Mouse (Mus musculus) CD4-positive helper T cell, adult 2 months (primary cell): ENCODE measurements around the gene Usp21.
"Not testable (repeated sequence)": the region's sequence is repeated elsewhere in the genome, so short reads cannot be mapped to it uniquely, and the experiment has no call there.

Experiments
- DNase-seq: peaks from one replicate; pipeline ENCODE4 v3.0.0-alpha.2; 2012; ENCODE audit warnings: low read depth, missing footprints, low spot score

Gene Usp21

DNA sequence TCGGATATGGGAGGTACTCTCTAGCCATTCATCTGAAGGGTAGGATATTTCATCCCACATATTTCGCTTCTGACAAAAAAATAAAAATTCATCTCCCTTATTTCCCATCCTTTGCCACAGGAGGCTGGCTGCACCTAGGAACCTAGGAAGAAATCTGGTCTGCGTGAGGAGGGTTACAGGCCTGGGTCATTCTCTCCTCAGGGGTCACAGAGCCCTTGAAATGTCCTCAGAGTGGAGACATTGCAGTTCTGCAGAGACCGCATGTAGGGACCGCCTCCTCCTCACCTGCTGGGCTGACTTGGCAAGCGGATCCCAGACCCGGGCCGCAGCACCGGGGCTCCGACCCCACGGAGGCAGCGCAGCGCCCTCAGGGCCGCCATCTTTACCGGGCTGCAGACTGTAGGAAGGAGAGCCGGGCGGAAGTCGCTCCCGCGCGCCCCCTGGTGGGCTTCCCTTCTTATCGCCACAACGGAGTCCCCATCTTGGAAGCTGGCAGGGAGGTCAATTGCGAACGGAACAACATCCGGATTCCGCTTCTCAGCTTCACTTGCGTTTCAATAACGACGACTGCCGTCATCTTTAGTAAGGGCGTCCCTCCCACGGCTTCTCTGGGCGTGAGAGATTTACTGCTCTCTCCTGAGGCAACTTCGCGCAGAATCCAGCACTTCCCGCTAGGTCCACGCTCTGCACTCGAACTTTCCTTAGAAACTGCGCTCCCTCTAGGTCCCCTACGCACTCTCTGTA lies 40.9 kb downstream of the Usp21 start:
- peak; percentile 98 for DNase-seq

DNA sequence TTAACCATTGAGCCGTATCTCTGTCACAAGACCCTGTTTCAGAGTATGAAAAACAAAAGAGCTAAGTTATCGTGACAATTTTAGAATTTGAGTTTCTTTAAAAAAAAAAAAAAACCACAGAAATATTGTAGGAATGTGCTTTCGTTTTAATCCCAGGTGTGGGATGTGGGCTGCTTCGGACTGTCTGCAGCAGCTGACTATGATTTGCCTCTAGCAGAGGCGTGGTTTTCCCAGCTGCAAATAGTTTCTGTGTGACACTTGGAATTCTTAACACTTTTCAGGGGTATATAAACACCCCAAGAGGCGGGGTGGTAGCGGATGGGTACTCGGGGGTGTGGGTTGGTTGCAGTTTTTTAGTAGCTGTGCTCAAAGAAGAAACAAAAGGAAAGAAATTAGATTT lies 42.4 kb downstream of the Usp21 start:
- DNase-seq = no peak

DNA sequence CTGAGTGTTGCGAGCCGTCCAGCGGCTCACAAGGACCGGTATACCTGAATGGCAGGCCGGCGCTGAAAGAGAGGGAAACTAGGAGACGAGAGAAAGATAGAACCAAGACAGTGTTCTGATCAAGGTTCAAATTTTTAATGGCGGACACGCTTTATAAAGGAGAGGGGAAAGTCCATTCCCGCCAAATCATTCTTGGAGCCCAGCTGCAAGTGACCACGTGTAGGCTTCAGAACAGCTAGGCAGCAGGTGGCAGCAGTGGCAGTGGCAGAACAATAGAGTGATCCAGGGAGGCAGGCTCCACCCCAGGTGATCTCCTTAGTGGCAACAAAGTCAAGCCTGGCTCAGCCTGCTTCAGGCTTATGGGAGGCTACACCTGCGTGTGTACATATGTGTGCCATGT lies 45.8 kb downstream of the Usp21 start:
- DNase-seq = not testable (repeated sequence)

DNA sequence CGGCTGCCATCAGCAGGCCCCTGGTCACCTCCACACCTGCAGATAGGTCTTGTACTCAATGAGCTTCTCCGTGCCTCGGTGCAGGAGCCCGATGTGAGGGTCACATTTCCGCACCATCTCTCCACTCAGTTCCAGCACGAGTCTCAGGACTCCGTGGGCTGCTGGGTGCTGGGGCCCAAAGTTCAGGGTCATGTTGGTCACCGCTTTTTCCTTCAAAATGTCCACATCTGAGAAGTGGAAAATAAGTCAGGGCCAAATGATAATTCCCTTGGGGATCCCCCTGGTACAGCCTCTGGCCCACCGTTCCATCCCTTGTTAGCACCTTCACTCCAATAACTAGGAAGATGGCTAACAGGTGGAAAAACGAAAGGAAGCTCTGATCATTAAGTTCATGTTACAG lies 46.9 kb downstream of the Usp21 start:
- DNase-seq = no peak

DNA sequence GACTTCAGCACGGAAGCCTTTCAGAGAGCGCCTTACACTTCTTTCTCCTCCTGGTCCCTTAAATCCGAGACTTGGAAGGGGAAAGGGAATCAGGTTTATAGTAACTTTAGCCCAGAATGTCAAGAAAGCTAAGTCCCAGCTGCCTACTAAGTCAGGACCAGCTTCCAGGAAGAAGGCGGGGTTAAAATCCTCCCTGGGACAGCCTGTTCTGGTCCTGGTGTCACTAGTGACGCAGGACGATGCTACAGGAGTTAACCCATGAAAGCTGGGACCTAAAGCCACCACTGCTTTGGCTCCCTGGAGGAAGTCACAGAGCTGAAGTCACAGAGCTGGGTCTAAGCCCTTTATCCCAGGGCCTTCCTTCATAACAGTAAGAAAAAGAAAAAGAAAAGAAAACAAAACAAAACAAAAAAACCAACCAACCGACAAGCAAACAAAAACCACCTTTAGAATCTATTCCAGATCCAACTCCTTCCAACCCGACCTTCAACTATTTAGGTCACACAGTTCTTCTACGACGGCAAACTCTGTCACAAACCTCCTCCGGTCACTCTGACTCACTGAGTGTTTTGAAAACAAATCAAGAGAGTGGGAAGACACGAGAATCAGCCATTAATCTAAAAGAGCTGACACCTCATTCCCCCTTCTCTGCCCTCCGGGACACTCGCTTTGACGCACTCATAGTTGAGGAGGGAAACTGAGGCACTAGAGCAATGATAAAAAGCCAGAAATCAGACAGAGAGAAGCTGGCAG lies 47.6 kb downstream of the Usp21 start:
- DNase-seq = no peak

DNA sequence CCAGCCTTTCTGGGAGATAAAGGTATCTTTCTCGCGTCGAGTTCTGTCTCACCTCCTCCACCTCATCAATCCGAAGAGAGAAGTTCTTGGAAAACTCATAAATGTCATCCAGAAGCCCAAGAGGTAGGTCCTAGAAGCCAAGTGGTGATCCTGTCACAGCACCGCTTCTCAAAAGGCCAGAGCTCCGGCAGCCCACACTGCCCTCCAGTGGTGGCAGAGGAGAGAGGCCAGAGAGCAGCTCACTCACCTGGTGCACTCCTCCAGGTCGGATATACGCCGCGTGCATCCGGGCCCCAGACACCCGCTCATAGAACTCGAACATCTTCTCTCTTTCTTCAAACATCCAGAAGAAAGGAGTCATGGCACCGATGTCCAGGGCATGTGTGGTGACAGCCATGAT lies 49.3 kb downstream of the Usp21 start:
- DNase-seq = peak; percentile 61

DNA sequence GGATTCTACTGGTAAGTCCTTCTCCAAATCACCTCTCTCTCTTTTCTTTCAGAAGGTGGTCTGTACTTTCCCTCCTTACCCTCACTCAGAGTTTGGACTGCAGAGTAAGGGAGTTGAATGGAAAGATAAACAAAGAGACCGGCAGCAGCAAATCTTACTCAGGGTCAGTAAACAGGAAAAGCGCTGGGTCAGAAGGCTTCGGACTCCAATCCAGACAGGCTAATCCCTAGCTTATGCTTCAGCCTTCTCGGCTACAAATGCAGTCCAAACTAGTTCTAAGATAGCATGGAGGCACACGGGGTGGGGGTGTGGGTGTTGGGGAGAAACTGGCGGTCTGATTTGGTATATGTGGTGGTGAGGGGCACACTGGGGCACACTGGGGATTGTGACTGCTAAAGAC lies 50.4 kb downstream of the Usp21 start:
- no peak for DNase-seq

DNA sequence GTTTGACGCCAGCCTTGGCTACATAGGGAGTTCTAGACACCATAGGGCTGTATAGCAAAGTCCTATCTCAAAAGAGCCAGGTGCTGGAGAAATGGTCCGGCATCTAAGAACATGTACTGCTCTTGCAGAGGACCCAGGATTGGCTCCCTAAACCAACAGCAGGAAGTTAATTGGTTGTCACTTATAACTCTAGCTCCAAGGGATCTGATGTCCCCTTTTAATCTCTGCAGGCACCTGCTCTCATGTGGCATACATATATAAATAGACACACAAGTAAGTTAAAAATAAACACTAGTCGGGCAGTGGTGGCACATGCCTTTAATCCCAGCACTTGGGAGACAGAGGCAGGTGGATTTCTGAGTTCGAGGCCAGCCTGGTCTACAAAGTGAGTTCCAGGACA lies 52.0 kb downstream of the Usp21 start:
- DNase-seq = no peak

DNA sequence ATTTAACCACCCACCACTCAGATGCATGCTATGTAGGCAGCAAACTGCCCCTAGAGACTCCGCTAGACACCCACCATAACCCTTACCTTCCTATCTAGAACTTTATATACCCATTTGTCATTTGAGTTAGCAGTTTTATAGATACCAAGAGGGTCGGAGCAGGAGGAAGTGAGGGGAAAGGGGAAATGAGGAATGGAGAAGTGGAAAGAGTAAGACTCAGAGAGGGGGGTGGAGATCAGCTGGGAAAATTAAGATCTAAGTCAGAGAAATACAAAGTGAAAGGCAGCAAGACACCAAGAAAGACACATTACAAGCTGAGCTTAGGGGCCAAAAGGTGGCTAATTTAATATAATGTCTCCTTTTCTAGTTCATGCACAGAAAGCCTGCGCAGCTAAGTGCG lies 53.3 kb downstream of the Usp21 start:
- no peak for DNase-seq

DNA sequence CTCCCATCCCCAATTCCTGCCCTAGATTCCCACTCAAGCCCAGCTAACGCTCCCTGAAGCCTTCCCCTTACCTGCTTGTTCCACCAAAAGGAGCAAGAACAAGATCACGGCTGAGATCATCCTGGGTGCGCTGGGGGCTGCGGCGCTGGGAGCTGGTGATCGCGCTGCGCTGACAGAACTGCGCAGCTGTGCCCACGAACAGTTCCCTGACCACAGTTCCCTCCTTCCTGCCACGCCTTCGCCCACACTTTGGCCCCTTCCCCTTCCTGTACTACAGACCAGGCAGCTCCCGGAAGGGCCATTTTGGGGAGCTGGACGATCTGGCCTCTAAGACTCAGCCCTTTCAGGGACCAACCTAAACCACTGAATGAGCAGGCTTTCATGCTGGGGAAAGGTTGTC lies 53.7 kb downstream of the Usp21 start, which contains the start of gene Fcer1g:
Gene Fcer1g (minus strand): TSS at position 240 of the 400 bp plus-strand sequence.
- DNase-seq = no peak

DNA sequence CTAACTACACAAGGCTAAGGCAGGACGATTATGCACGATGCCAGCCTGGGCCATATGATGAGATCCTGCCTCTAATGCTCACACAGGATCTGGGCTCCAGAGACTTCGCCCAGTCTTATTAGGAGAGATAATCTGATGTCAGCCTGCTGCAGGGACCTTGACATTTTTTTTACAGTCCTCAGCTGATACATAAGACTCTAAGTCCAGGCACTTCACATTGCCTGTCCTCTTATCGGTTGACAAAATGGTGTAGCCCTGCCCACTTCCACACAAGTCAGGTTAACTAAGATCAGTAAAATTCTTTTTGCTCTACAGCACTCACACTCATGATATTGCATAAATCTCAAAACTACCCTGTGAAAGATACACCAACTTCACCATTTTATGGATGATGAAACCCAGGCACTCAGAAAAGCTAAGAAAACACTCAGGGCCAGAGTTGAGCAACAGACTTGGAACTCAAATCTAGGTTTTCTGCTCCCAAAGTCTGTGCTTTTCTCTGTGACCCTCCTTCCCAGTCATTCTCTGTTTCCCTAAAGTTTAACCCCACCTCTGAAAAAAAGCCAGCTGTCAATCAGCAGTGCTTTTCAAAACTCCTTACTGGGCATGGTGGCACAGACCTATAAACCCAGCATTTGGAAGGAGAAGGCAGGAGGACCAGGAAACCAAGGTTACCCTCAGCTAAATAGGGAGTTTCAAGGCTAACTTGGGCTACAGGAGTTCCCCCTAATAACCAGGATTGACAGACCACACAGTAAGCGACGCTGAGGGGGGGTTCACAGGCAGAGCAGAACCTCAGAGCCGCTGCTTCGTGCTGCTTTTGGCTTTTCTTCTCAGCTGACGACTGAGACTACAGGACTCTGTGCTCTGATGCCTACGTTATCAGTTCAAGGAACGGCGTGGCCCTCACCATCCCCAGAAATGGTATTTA lies 54.7 kb downstream of the Usp21 start:
- no peak for DNase-seq

DNA sequence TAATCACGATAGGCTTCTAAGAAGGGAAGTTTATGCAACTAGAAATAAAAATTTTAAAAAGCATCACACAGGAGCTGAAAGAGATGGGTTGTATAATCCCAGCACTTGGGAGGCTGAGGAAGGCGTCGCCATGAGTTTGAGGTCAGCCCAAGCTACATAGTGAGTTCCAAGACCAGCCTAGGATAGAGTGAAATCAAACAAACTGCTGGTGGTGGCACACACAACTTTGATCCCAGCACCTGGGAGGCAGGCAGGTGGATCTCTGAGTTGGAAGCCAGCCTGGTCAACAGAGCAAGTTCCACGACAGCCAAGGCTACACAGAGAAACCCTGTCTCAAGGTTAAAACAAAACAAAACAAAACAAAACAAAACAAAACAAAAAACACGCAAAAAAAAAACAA lies 55.4 kb downstream of the Usp21 start:
- DNase-seq = no peak
